In the genomic region with DNA sequence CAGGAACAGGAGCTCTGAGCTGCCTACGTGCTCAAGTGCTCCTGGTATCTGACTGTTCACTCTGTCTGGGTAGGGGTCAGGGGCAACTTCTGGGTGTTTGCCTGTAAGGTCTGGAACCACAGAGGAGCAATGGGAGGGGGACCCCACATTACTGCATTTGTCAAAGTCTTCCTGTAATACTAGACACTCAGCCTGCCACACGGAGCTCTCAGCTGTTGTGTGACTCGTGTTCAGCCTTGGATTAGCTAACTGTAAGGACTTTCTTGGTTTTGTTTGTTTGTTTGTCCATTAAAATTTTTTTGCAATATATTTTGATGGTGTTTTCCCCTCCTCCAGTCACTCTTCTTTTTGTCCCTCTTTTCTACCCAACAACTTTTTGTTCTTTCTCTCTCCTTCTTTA, we compare ENCODE assay signal across 23 mouse cellular contexts.
"Had no signal": no experiment of that assay in that cellular context is flagged by ENCODE, and none has a peak within 500 bp of the region (broad histone marks: within the 10 kb centered on the region; RNA-seq: fewer than 3 reads in every experiment).

No protein-coding gene starts in this region.

- H3K4me1 ChIP-seq: liver, embryonic 12.5 days had no signal

- H3K9me3 ChIP-seq: heart, embryonic 13.5 days; heart, embryonic 15.5 days; hindbrain, embryonic 13.5 days; hindbrain, embryonic 15.5 days; kidney, embryonic 15.5 days; limb, embryonic 15.5 days; liver, embryonic 12.5 days had no signal

- H3K36me3 ChIP-seq: heart, embryonic 13.5 days; heart, embryonic 15.5 days; hindbrain, embryonic 13.5 days; hindbrain, embryonic 15.5 days; kidney, embryonic 15.5 days; limb, embryonic 15.5 days; liver, embryonic 12.5 days had no signal

- ATAC-seq: hindbrain, postnatal 0 days; intestine, embryonic 16.5 days; liver, embryonic 12.5 days had no signal

- DNase-seq: gastrocnemius, postnatal 14 days; gastrocnemius, postnatal 36 days; heart, adult 2 months; heart, postnatal 14 days; heart, postnatal 36 days; kidney, adult 11 months; kidney, adult 2 months; kidney, adult 9 months; kidney, postnatal 14 days; kidney, postnatal 36 days had no signal

- H3K27me3 ChIP-seq: heart, embryonic 15.5 days; hindbrain, embryonic 13.5 days; hindbrain, embryonic 15.5 days; kidney, embryonic 15.5 days; limb, embryonic 15.5 days had no signal

- H3K9ac ChIP-seq: heart, embryonic 13.5 days; heart, embryonic 15.5 days; hindbrain, embryonic 13.5 days; hindbrain, embryonic 15.5 days; kidney, embryonic 15.5 days; limb, embryonic 15.5 days; liver, embryonic 12.5 days; liver, embryonic 14.5 days had no signal

- H3K27ac ChIP-seq: heart, adult 2 months; heart, embryonic 13.5 days; heart, embryonic 15.5 days; hindbrain, embryonic 13.5 days; hindbrain, embryonic 15.5 days; hindbrain, postnatal 0 days; kidney, embryonic 15.5 days; kidney, postnatal 0 days; left cerebral cortex, adult 2 months; limb, embryonic 15.5 days; liver, embryonic 12.5 days; liver, embryonic 14.5 days had no signal

- H3K4me3 ChIP-seq: heart, adult 2 months; heart, embryonic 13.5 days; heart, embryonic 15.5 days; hindbrain, embryonic 13.5 days; hindbrain, embryonic 15.5 days; kidney, embryonic 15.5 days; left cerebral cortex, adult 2 months; limb, embryonic 15.5 days; liver, embryonic 12.5 days had no signal

- H3K4me2 ChIP-seq: heart, embryonic 11.5 days; heart, embryonic 13.5 days; heart, embryonic 15.5 days; hindbrain, embryonic 13.5 days; hindbrain, embryonic 15.5 days; kidney, embryonic 15.5 days; limb, embryonic 15.5 days; liver, embryonic 12.5 days had no signal
